Comparison of ENCODE assay signal across 13 mouse cellular contexts in genomic region chr6:98435676-98436075, GRCm38 (mm10).
DNase-seq lines count a peak whose midpoint lies in the region; ATAC-seq and TF ChIP-seq lines count a peak whose summit lies in the region.
"Had no signal": no experiment of that assay in that cellular context is flagged by ENCODE, and none has a peak within 500 bp of the region (broad histone marks: within the 10 kb centered on the region; RNA-seq: fewer than 3 reads in every experiment).

No protein-coding gene starts in this region.

- no peak overlapping the region for H3K27ac ChIP-seq in forebrain, postnatal 0 days (ENCODE audit: low read depth, low read length)
- no peak overlapping the region for H3K27ac ChIP-seq in forebrain, embryonic 12.5 days
- H3K27ac ChIP-seq in lung, embryonic 14.5 days (ENCODE audit: low read depth): no peak overlapping the region
- H3K27ac ChIP-seq in neural tube, embryonic 13.5 days (replicated peaks): no peak overlapping the region
- H3K27ac ChIP-seq: forebrain, embryonic 15.5 days; liver, embryonic 14.5 days had no signal

- 26% methylated on average over 6 of the region's 6 CpGs for WGBS in forebrain, postnatal 0 days
- 18% methylated on average over 6 of the region's 6 CpGs for WGBS in forebrain, embryonic 12.5 days
- 20% methylated on average over 6 of the region's 6 CpGs for WGBS in lung, embryonic 14.5 days
- WGBS in neural tube, embryonic 13.5 days: 20% methylated on average over 6 of the region's 6 CpGs

- H3K27me3 ChIP-seq in forebrain, postnatal 0 days (ENCODE audit: insufficient read depth, low read length): no peaks in the 10 kb centered on the region
- no peaks in the 10 kb centered on the region for H3K27me3 ChIP-seq in forebrain, embryonic 12.5 days
- no peaks in the 10 kb centered on the region for H3K27me3 ChIP-seq in lung, embryonic 14.5 days (ENCODE audit: insufficient read depth, low read length)
- H3K27me3 ChIP-seq in neural tube, embryonic 13.5 days: no peaks in the 10 kb centered on the region
- H3K27me3 ChIP-seq: forebrain, embryonic 15.5 days had no signal

- H3K4me1 ChIP-seq in forebrain, postnatal 0 days (ENCODE audit: insufficient read depth): no peaks in the 10 kb centered on the region
- H3K4me1 ChIP-seq in forebrain, embryonic 12.5 days: 0 out of 2 replicates have a peak, but pooled peaks cover 7% of the 10 kb centered on the region
- no peaks in the 10 kb centered on the region for H3K4me1 ChIP-seq in lung, embryonic 14.5 days (ENCODE audit: insufficient read depth)
- H3K4me1 ChIP-seq in neural tube, embryonic 13.5 days (replicated peaks): no peaks in the 10 kb centered on the region

- H3K9me3 ChIP-seq in forebrain, postnatal 0 days (ENCODE audit: low read length): no peaks in the 10 kb centered on the region
- no peaks in the 10 kb centered on the region for H3K9me3 ChIP-seq in forebrain, embryonic 12.5 days
- no peaks in the 10 kb centered on the region for H3K9me3 ChIP-seq in lung, embryonic 14.5 days (ENCODE audit: low read depth, low read length)
- H3K9me3 ChIP-seq in neural tube, embryonic 13.5 days: no peaks in the 10 kb centered on the region
- H3K9me3 ChIP-seq: forebrain, embryonic 15.5 days had no signal

- ATAC-seq in forebrain, postnatal 0 days: no peak
- no peak for ATAC-seq in forebrain, embryonic 12.5 days (ENCODE audit: low FRiP score)
- no peak for ATAC-seq in lung, embryonic 14.5 days (ENCODE audit: insufficient read depth)
- ATAC-seq in neural tube, embryonic 13.5 days (ENCODE audit: low read depth): no peak
- ATAC-seq: forebrain, embryonic 15.5 days had no signal

- TF ChIP-seq CTCF in forebrain, postnatal 0 days (IDR thresholded peaks at IDR 0.05; ENCODE audit: low read depth): no peak
- TF ChIP-seq CTCF in lung, embryonic 14.5 days (IDR thresholded peaks at IDR 0.05; ENCODE audit: low read depth): no peak

- no peaks in the 10 kb centered on the region for H3K36me3 ChIP-seq in forebrain, postnatal 0 days (ENCODE audit: insufficient read depth)
- H3K36me3 ChIP-seq in forebrain, embryonic 12.5 days (replicated peaks): no peaks in the 10 kb centered on the region
- H3K36me3 ChIP-seq in lung, embryonic 14.5 days (ENCODE audit: insufficient read depth): no peaks in the 10 kb centered on the region
- H3K36me3 ChIP-seq in neural tube, embryonic 13.5 days: no peaks in the 10 kb centered on the region
- H3K36me3 ChIP-seq: forebrain, embryonic 15.5 days had no signal

- H3K4me2 ChIP-seq in forebrain, postnatal 0 days (ENCODE audit: low read depth): 0 out of 2 replicates have a peak overlapping the region, but pooled peaks have one; percentile 8
- H3K4me2 ChIP-seq in forebrain, embryonic 12.5 days: no peak overlapping the region
- peak overlapping the region; percentile 4; the same call in 1 of the 2 replicates for H3K4me2 ChIP-seq in lung, embryonic 14.5 days
- H3K4me2 ChIP-seq in neural tube, embryonic 13.5 days: peak overlapping the region; percentile 4; the same call in 1 of the 2 replicates
- H3K4me2 ChIP-seq: forebrain, embryonic 15.5 days had no signal

- no peak overlapping the region for H3K4me3 ChIP-seq in forebrain, postnatal 0 days (ENCODE audit: low read depth, low read length)
- H3K4me3 ChIP-seq in forebrain, embryonic 12.5 days (replicated peaks): no peak overlapping the region
- no peak overlapping the region for H3K4me3 ChIP-seq in lung, embryonic 14.5 days (ENCODE audit: low read depth, low read length)
- no peak overlapping the region for H3K4me3 ChIP-seq in neural tube, embryonic 13.5 days
- H3K4me3 ChIP-seq: forebrain, embryonic 15.5 days had no signal

- no peak for DNase-seq in forebrain, postnatal 0 days
- DNase-seq in lung, embryonic 14.5 days: peak; percentile 2
- DNase-seq in lung, postnatal 14 days: no peak
- DNase-seq in forelimb bud, embryonic 11.5 days (ENCODE audit: low read depth, low spot score): peak; percentile 0
- no peak for DNase-seq in kidney, adult 11 months
- no peak for DNase-seq in T-cell, adult 2 months (ENCODE audit: low spot score)
- DNase-seq: cerebellum, postnatal 36 days; layer of hippocampus, adult 9-11 months; right cerebral cortex, adult 18-20 months had no signal

- H3K9ac ChIP-seq in forebrain, postnatal 0 days: no peak overlapping the region
- H3K9ac ChIP-seq in forebrain, embryonic 12.5 days: no peak overlapping the region
- no peak overlapping the region for H3K9ac ChIP-seq in lung, embryonic 14.5 days
- H3K9ac ChIP-seq in neural tube, embryonic 13.5 days: no peak overlapping the region
- H3K9ac ChIP-seq: forebrain, embryonic 15.5 days; liver, embryonic 14.5 days had no signal

Comparison
In these comparisons a context has a peak if more than half of its experiments do, and no peak if none do; other contexts are left out.
1. DNase-seq: peak in lung, embryonic 14.5 days (single experiment) and forelimb bud, embryonic 11.5 days (single experiment); none in forebrain, postnatal 0 days (single experiment), lung, postnatal 14 days (single experiment), kidney, adult 11 months (single experiment) and T-cell, adult 2 months (single experiment).